Mouse (Mus musculus): ENCODE results near the gene Eif3c.

GRCm38 (mm10) chr7:126496475-126496874 lies 69.7 kb downstream of the Eif3c start:
- TF ChIP-seq POLR2A (IDR thresholded peaks at IDR 0.05; ENCODE audit: insufficient read length, low read depth) (no peak), E2F4 (IDR thresholded peaks at IDR 0.05; ENCODE audit: insufficient read depth) (no peak), USF1 (IDR thresholded peaks at IDR 0.05; ENCODE audit: low read depth) (no peak), POLR2AphosphoS2 (IDR thresholded peaks at IDR 0.05; ENCODE audit: insufficient read length, low read depth) (peak; percentile 45), TCF12 (IDR thresholded peaks at IDR 0.05; ENCODE audit: insufficient read depth, poor library complexity, severe bottlenecking) (no peak), REST (IDR thresholded peaks at IDR 0.05; ENCODE audit: insufficient read depth, insufficient read length) (no peak), MAX (IDR thresholded peaks at IDR 0.05; ENCODE audit: low read depth) (no peak), MYOD1 (IDR thresholded peaks at IDR 0.05; ENCODE audit: control insufficient read depth in 1 of 3, insufficient read length in 2 of 3, low read depth in 2 of 3) (no peak), CEBPB (IDR thresholded peaks at IDR 0.05; ENCODE audit: insufficient read depth, poor library complexity, severe bottlenecking) (no peak)
